Mouse (Mus musculus): ENCODE measurements at regions not wholly inside any gene's neighbourhood (a gene's known extent, or its start where the extent isn't known, plus 50 kb on each side); places are given as distances from the start of the nearest gene placed in this dataset.

- TF ChIP-seq MAFK (IDR thresholded peaks at IDR 0.05; ENCODE audit: insufficient read depth, low read depth, low read length) (no peak), HCFC1 (IDR thresholded peaks at IDR 0.05; ENCODE audit: borderline replicate concordance, insufficient read depth, low read length) (no peak), ZC3H11A (IDR thresholded peaks at IDR 0.05; ENCODE audit: borderline replicate concordance, low read depth, low read length) (no peak)
These were observed 244.7 kb upstream of the Noct start for GRCm38 (mm10) chr3:50979592-50979991.

Data from ES-E14 (cell line).